Mouse (Mus musculus) ES-E14 (cell line): Measurements from ENCODE around the gene Chia1. TPM values are rescaled to one million over a fixed set of nuclear protein-coding genes. Genes with fewer than 3 reads are reported as not detected.
"Not testable (repeated sequence)": the region's sequence is repeated elsewhere in the genome, so short reads cannot be mapped to it uniquely, and the experiment has no call there.

Source experiments
- DNase-seq: peaks from one replicate; pipeline ENCODE4 v3.0.0-alpha.2; 2013; ENCODE audit warnings: low read depth, low spot score
- H3K27ac ChIP-seq: 2 replicates; pipeline ENCODE4 v1.5.1; 2012; ENCODE audit warnings: low read depth, mild to moderate bottlenecking, low read length, moderate library complexity, mixed read lengths; ENCODE audit not compliant: poor library complexity, insufficient read depth, severe bottlenecking
- H3K36me3 ChIP-seq: 2 replicates; pipeline ENCODE4 v1.6.1; 2012; ENCODE audit warnings: mild to moderate bottlenecking, low read length, moderate library complexity, mixed read lengths; ENCODE audit not compliant: control insufficient read depth, poor library complexity, insufficient read depth, severe bottlenecking
- H3K4me1 ChIP-seq, 2 experiments: fragments of 150-350 bp in 1 of 2; sonication (generic) in 1 of 2; 2 replicates each; pipeline ENCODE4 v1.6.1; 2012; ENCODE audit warnings: low read length in 2 of 2, mild to moderate bottlenecking in 1 of 2, mixed read lengths in 1 of 2; ENCODE audit not compliant: control insufficient read depth in 2 of 2, insufficient read depth in 2 of 2, poor library complexity in 1 of 2
- H3K4me3 ChIP-seq, 2 experiments: fragments of 150-350 bp in 1 of 2; sonication (generic) in 1 of 2; 2 replicates each; pipeline ENCODE4 v1.5.1; 2012; ENCODE audit warnings: low read length in 2 of 2, low read depth in 1 of 2, mild to moderate bottlenecking in 1 of 2, mixed read lengths in 1 of 2; ENCODE audit not compliant: insufficient read depth in 1 of 2, poor library complexity in 1 of 2, severe bottlenecking in 1 of 2
- H3K9ac ChIP-seq: 2 replicates; pipeline ENCODE4 v1.6.1; 2012; ENCODE audit warnings: low read depth, mild to moderate bottlenecking, low read length, mixed read lengths; ENCODE audit not compliant: poor library complexity, insufficient read depth, severe bottlenecking
- H3K9me3 ChIP-seq: fragments of 150-350 bp; sonication (generic); 2 replicates; pipeline ENCODE4 v1.6.1; 2012; ENCODE audit warnings: low read depth, mild to moderate bottlenecking, low read length; ENCODE audit not compliant: control insufficient read depth, insufficient read depth
- CHD2 ChIP-seq: IDR thresholded peaks from 2 replicates; pipeline ENCODE4 v1.6.1; 2014; ENCODE audit warnings: mild to moderate bottlenecking, low read depth, low read length, inconsistent platforms
- HCFC1 ChIP-seq: IDR thresholded peaks from 2 replicates; pipeline ENCODE4 v1.6.1; 2012; ENCODE audit warnings: low read length, inconsistent platforms, borderline replicate concordance; ENCODE audit not compliant: insufficient read depth
- MAFK ChIP-seq: IDR thresholded peaks from 2 replicates; pipeline ENCODE4 v1.6.1; 2014; ENCODE audit warnings: mild to moderate bottlenecking, low read depth, low read length, inconsistent platforms; ENCODE audit not compliant: insufficient read depth
- ZC3H11A ChIP-seq: IDR thresholded peaks from 2 replicates; pipeline ENCODE4 v1.6.1; 2012; ENCODE audit warnings: low read depth, mild to moderate bottlenecking, inconsistent platforms, low read length, borderline replicate concordance
- ZNF384 ChIP-seq: IDR thresholded peaks from 2 replicates; pipeline ENCODE4 v1.6.1; 2012; ENCODE audit warnings: low read depth, low read length, inconsistent platforms
- in situ Hi-C, 2 experiments: fragments of 600-800 bp; cut with MboI; formaldehyde crosslinking; loops; one replicate each; pipeline ENCODE4 v1.15.1; 2025; ENCODE audit warnings: low sequenced_read_pairs in 2 of 2, inconsistent platforms in 1 of 2; ENCODE audit not compliant: unreplicated experiment in 2 of 2
- total RNA-seq: library from RNA; depleted of rRNA; stranded (reverse); fragments of 300-350 nt; gene quantifications from 2 replicates; pipeline ENCODE4 v1.2.3, GENCODE M21; 2012; rRNA removed

Gene Chia1
- not detected in 2 replicates for total RNA-seq

DNA sequence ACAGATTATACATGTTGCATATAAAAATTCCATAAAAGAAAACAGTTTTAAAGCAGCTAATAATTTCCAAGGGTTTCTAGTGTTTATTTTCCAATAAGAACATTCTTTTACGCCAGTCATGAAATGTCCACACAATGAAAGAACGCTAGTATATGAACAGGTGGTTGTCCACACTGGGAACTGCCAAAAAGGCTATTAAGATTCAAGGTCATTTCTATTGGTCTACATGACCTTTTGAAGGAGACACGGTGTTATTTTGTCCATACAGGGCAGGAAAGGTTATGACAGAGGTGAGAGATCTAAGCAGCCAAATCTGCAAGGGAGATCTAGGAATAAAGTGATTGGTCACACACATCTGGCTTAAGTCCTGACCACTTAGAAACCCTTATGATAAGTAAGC lies at the start of gene Chia1:
Chia1 (plus strand) TSS at position 301 of the 400 bp plus-strand sequence.
- H3K27ac ChIP-seq: no peak within 1 kb of the TSS
- in situ Hi-C loops: no loop called here
- DNase-seq: no peak
- H3K36me3 ChIP-seq: no peaks in the 10 kb centered on the region
- TF ChIP-seq MAFK (no peak), ZNF384 (no peak), ZC3H11A (no peak), HCFC1 (no peak), CHD2 (no peak)
- H3K9ac ChIP-seq: no peak within 1 kb of the TSS
- no peak within 1 kb of the TSS for H3K4me3 ChIP-seq
- no peaks in the 10 kb centered on the region for H3K9me3 ChIP-seq
- H3K4me1 ChIP-seq: no peaks in the 10 kb centered on the region

DNA sequence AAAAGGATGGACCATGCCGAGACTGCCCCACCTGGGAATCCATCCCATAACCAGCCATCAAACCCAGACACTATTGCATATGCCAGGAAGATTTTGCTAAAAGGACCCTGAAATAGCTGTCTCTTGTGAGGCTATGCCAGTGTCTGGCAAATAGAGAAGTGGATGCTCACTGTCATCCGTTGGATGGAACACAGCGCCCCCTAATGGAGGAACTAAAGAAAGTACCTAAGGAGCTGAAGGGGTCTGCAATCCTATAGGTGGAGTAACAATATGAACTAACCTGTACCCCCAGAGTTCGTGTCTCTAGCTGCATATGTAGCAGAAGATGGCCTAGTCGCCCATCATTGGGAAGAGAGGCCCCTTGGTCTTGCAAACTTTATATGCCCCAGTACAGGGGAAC lies 45.3 kb upstream of the Chia1 start:
- H3K4me1 ChIP-seq, H3K9me3 ChIP-seq, H3K27ac ChIP-seq, H3K4me3 ChIP-seq, H3K36me3 ChIP-seq, in situ Hi-C loops, H3K9ac ChIP-seq: not testable (repeated sequence)
- peak; percentile 38 for DNase-seq

DNA sequence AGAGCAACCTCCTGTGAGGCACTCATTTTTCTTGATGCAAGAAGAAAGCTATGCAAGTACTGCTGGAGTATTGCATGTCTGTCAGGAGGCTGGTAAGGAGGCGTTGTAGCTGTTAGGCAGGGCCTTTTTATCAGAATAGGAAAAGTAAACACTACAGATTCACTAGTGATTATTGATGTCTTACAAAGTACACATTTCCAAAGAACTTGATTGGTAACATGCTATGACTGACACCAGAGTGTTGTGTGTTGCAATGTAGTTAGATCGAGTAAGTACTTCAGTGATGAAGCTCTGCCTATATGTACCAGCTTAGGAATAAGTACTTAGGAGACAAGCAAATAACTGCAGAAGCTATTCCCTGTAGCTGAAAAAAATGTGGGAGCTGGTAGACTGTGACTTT lies 42.0 kb upstream of the Chia1 start:
- Histone ChIP-seq H3K9me3 (no peaks in the 10 kb centered on the region), H3K4me3 (no peak overlapping the region), H3K4me1 (no peaks in the 10 kb centered on the region), H3K27ac (no peak overlapping the region), H3K9ac (no peak overlapping the region), H3K36me3 (no peaks in the 10 kb centered on the region)
- no peak for TF ChIP-seq CHD2
- DNase-seq: no peak
- in situ Hi-C loops: no loop called here

DNA sequence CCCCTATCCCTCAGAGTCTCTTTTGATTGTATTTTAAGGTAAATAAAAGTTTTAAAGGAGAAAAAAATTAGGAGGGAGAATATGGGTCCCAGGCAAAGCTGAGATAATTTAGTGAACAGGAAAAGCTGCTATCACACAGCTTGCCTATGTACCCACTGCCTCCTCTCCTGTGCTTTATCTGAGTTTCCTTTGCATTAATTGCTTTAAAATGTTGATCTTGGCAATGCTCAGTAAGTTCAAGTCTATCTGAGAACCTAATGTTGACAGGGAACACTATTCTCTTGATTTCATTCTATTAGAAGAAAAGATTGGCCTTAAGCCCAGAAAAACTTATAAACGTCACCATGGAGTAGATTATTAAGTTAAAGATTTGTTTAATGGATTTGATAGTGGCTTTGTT lies 38.2 kb upstream of the Chia1 start:
- no peaks in the 10 kb centered on the region; the same call in 1 of the 2 replicates for H3K9me3 ChIP-seq
- in situ Hi-C loops: no loop called here
- TF ChIP-seq CHD2 (no peak), HCFC1 (no peak), ZNF384 (no peak), ZC3H11A (no peak), MAFK (no peak)
- no peak overlapping the region for H3K9ac ChIP-seq
- H3K36me3 ChIP-seq: no peaks in the 10 kb centered on the region
- DNase-seq: no peak
- H3K27ac ChIP-seq: no peak overlapping the region
- no peak overlapping the region for H3K4me3 ChIP-seq
- no peaks in the 10 kb centered on the region for H3K4me1 ChIP-seq

DNA sequence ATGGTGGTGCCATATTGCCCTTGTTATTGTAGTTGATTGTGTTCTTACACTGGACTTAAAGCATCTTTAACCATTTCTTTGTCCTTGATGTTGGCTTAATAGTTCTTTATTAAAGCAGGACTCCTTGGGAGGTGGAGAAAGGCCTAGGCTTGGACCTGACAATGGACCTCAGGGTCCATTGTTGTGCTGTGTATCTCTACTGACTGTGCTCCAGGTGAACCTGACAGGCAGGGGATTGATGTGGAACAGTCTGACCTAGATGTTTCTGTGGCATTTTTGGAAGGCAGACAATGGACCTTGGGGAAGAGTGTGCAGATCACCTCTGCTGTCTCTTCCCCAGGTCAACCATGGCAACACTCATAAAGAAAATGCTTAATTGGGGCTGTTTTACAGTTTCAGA lies 14.0 kb downstream of the Chia1 start:
- no peaks in the 10 kb centered on the region for H3K4me1 ChIP-seq
- TF ChIP-seq CHD2 (no peak), ZC3H11A (no peak), HCFC1 (no peak), MAFK (no peak), ZNF384 (no peak)
- no peak overlapping the region for H3K27ac ChIP-seq
- no peak for DNase-seq
- no peak overlapping the region for H3K4me3 ChIP-seq
- H3K9me3 ChIP-seq: no peaks in the 10 kb centered on the region
- no peak overlapping the region for H3K9ac ChIP-seq
- H3K36me3 ChIP-seq: no peaks in the 10 kb centered on the region
- in situ Hi-C loops: loop anchor here in 1 of 2 experiments (5.0 kb wide), 1 partner anchor 180 kb away; no protein-coding TSS in a partner anchor
